Mouse (Mus musculus): Measurements from ENCODE around the gene Srebf1.

Gene Srebf1

DNA sequence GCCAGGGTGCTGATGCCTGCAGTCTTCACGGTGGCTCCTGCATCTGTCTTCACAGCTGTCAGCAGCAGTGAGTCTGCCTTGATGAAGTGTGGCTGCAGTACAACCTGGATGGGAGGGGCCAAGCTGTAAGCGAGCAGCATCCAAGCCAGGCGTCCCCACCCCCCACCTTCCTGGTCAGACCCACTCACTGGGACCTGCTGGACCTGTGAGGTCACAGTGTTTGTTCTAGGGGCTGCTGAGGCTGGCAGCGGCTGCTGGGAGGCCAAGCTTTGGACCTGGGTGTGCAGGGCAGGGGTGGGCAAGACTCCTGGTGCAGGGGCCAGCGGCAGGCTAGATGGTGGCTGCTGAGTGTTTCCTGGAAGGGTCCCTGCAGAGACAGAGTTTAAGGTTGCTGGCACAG, 16.2 kb downstream of the Srebf1 start:
- DNase-seq (ENCODE audit: low spot score in 2 of 2), result no peak

DNA sequence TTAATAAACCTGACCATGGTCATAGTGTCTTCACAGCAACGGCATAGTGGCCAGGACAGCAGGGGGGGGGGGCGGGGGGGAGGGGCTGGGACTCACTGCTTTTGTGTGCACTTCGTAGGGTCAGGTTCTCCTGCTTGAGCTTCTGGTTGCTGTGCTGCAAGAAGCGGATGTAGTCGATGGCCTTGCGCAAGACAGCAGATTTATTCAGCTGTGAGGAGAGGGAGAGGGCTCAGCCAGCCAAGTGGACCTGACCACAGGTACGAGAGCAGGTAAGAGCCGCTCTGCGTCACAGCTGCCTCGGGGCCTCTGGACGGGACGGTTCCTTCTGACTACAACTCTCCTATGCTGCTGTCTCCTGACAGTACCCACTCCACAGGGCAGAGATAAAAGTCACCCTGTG, 17.4 kb downstream of the Srebf1 start:
- no peak for DNase-seq (ENCODE audit: low spot score in 2 of 2)

DNA sequence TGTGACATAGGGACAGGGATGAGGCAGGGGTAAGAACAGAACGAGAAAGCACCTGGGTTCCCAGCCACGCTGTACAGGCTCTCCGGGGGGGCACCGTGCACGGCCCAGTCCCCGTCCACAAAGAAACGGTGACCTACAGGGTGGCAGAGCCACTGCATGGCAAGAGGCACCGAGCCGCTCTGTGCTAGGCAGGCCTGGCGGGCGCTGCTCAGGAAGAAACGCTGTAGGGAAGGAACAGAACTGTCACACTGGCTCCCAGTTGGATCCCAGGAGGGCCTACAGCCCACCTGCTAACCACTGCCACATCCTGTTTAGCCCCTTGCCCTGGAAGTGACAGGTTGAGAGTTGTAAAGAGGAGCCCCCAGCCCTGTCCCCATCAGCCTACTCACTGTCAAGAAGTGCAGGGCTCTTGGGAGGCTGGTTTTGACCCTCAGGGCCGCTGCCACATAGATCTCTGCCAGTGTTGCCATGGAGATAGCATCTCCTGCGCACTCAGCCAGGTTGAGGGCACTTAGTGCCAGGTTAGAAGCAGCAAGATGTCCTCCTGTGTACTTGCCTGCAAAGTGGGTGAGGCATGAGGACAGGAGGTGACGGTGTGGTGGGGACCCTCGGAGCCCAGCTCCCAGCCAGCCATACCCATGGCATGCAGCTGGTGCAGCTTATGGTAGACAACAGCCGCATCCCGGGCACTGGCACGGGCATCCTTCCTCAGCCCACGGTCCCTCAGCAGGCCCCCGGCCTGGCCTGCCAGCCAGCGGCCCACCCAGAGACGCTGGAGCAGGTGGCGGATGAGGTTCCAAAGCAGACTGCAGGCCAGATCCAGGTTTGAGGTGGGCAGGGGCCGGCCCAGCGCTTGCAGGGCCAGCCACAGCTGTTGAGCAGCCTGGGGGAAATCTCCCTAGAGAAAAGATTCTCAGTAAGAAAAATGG, 19.4 kb downstream of the Srebf1 start:
- no peak for DNase-seq (ENCODE audit: low spot score in 2 of 2)

DNA sequence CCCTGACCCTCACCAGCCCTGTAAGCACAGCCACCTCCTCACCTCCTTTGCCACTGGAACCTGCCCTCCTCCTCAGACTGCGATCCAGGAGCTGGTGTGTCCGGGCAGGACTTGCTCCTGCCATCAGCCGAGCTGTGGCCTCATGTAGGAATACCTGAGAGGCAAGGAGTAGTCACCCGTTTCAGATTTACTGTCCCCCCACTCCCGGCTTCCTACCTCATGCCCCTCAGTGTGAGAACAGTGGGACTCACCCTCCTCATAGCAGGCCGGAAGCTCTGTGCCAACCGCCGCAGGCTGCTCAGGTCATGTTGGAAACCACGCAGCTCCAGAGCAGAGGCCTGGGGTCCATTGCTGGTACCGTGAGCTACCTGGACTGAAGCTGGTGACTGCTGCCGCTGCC, 22.0 kb downstream of the Srebf1 start:
- no peak for DNase-seq (ENCODE audit: low spot score in 2 of 2)

DNA sequence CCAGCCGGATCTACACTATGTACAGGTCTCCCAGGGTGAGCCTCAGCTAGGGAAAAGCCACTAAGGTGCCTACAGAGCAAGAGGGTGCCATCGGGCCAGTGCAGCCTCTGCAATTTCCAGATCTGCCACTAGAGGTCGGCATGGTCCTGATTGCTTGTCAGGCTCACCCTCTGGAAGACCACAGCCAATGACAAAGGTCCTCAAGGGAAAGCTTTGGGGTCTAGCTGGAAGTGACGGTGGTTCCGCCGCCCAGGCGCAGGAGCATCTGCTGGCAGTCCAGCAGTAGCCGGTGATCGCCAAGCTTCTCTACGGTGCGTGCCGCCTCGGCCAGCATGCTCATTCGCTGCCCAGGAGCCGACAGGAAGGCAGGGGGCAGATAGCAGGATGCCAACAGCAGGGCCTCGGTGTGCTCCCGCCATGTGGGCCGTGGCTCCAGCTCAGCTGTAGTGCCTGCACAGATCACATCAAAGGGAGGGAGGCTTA, 22.6 kb downstream of the Srebf1 start:
- peak; percentile 78 to 80 for DNase-seq (ENCODE audit: low spot score in 2 of 2)

DNA sequence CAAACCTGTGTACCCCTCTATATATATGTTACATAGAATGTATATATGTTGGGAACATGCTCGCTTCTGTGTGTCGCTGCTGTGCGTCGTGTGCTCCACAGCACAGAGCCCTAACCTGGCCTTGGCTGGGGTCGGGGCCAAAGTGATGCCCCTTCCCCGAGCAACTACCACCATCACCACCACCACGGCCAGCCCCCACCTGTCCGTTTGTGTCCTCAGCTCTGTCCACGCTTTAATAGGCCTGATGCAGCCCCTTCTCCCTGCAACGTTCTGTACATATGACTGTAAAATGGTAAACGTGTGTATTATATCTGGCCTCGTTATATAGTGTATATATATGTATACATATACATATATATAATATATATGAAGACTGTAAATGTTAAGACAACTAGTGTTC, 23.7 kb downstream of the Srebf1 start:
- no peak for DNase-seq (ENCODE audit: low spot score in 2 of 2)

DNA sequence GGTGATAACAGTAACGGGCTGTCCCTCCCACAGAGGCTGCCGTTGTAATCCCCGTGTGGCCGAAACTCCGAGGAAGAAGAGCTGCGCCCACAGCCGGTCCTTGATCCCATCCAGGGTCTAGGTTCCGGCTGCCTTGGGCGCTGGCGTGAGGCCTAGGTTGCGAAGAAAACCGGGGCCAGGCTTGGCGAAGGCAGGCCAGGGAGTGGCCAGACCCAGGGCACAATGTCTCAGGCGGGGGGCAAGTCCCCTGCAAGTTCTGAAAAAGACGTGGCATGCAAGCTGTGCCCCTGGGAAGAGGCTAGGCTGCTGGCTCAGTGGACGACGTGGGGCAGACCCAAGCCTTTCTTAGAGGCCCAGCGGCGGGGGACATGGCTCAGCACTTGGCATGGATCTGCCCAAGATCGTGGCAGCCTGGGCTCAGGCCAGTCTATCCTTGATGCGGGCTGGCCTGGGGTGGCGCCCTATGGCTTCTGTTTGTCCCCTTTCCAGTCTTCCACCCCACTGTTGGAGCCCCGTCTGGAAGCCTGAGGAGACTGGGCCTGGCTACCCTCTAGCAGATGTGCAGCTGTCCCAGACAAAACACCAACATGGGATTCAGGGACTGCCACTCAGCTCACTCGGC, 24.3 kb downstream of the Srebf1 start:
- DNase-seq (ENCODE audit: low spot score in 2 of 2), result no peak

DNA sequence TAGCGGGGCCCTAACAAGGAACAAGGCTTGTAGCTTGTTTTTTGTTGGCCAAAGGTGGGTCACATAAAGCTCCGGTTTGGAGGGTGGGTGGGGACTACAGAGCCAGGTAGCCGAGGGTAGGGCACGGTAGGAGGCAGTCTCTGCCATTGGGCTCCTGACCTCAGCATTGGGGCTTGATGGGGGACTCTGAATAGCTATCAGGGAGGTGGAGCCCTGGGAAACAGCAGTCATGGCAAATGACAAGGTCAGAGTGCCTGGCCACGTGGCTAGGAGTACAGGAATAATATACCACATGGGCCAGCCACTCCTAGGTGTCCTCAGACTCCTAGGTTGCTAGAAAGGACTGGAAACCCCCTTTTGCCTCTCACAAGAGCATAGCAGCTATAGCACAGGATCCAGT, 26.0 kb downstream of the Srebf1 start:
- no peak for DNase-seq (ENCODE audit: low spot score in 2 of 2)

DNA sequence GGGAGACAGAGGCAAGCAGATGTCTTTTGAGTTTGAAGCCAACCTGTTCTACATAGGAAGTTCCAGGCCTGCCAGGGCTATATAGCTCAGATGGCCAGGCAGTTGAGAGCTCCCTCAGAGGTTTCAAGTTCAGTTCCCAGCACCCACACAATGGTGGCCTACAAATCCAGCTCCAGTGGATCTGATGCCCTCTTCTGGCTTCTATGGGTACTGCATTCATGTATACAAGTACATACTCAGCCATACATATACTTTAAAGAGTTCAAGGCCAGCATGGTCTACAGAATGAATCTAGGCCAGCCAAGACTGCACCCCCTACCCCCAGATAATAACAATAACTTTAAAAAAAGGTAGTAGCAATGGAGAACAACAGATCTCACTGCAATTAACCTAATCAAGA, 27.3 kb downstream of the Srebf1 start:
- DNase-seq (ENCODE audit: low spot score in 2 of 2), result no peak

DNA sequence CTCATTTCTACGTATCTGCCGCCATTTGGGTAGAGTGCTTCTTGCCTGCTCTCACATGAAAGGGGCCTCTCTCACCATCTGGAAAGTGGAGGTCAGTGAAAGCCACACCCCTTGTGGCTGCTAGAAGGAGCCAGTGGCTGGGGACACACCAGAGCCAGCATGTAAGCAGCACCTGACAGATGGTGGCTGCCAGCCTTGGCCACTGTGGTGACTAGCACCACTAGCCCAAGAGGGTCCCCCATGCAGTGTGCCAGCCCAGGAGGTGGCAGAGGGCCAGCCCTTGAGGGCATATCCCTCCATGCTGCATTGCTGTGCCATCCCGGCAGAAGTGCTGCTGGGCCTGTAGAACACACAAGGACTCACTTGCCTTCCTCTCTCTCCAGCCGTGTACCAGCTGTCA, 28.8 kb downstream of the Srebf1 start:
- DNase-seq (ENCODE audit: low spot score in 2 of 2), result no peak

DNA sequence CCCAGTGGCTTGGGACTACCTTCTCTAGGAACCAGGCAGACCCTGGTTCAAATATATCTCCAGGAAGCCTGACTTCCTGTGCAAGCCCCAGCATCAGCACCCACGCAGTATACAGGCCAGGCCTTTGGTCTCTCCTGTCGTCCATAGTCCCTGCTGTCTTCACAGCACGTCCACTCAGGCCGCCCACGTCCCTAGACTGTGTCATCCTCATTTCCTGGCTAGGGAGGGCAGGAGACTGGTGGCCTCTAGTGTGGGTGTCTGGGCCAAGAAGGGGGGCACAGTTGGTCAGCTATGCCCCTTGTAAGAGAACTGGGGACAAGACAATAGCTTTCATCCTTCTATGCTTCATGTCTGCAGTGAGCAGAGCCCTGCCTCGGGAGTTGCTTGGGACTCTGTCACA, 29.8 kb downstream of the Srebf1 start:
- DNase-seq (ENCODE audit: low spot score in 2 of 2), result no peak

DNA sequence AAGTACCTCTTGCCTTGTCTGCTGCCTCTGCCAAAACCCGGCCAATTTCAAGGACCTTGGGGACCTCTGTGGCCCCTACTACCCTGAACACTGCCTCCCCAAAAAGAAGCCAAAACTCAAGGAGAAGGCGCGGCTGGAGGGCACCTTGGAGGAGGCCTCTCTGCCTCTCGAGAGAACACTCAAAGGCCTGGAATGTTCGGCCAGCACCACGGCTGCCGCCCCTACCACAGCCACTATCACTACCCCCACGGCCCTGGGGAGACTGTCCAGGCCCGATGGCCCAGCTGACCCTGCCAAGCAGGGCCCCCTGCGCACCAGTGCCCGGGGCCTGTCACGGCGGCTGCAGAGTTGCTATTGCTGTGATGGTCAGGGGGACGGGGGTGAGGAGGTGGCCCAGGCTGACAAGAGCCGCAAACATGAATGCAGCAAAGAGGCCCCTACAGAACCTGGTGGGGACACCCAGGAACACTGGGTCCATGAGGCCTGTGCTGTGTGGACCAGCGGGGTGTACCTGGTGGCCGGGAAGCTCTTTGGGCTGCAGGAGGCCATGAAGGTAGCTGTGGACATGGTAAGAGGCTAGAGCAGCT, 32.2 kb downstream of the Srebf1 start:
- DNase-seq (ENCODE audit: low spot score in 2 of 2), result no peak

DNA sequence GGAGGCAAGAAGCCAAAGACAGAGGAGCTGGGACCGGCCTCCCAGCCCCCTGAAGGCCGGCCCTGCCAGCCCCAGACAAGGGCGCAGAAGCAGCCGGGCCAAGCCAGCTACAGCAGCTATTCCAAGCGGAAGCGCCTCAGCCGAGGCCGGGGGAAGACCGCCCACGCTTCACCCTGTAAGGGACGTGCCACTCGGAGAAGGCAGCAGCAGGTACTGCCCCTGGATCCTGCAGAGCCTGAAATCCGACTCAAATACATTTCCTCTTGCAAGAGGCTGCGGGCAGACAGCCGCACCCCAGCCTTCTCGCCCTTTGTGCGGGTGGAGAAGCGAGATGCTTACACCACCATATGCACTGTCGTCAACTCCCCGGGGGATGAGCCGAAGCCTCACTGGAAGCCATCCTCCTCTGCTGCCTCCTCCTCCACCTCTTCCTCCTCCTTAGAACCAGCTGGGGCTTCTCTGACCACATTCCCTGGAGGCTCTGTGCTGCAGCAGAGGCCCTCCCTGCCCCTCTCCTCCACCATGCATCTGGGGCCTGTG, 32.8 kb downstream of the Srebf1 start:
- no peak for DNase-seq (ENCODE audit: low spot score in 2 of 2)

DNA sequence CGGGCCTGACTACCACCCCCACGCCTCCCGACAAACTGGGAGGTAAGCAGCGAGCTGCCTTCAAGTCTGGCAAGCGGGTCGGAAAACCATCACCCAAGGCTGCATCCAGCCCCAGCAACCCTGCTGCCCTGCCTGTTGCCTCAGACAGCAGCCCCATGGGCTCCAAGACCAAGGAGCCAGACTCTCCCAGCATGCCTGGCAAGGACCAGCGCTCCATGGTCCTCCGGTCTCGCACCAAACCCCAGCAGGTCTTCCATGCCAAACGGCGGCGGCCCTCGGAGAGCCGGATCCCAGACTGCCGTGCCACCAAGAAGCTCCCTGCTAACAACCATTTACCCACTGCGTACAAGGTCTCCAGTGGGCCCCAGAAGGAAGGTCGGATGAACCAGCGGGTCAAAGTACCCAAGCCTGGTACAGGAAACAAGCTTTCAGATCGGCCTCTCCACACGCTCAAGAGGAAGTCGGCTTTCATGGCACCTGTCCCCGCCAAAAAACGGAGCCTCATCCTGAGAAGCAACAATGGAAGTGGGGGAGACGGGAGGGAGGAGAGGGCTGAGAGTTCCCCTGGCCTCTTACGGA, 34.0 kb downstream of the Srebf1 start:
- no peak for DNase-seq (ENCODE audit: low spot score in 2 of 2)

DNA sequence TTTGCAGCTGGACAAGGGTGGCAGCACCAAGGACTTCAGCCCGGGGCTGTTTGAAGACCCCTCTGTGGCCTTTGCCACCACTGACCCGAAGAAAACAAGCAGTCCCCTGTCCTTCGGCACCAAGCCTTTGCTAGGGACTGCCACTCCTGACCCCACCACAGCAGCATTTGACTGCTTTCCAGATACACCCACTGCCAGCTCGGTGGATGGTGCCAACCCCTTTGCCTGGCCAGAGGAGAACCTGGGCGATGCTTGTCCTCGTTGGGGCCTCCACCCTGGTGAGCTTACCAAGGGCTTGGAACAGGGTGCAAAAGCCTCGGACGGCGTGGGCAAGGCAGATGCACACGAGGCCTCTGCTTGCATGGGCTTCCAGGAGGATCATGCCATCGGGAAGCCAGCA, 35.3 kb downstream of the Srebf1 start:
- no peak for DNase-seq (ENCODE audit: low spot score in 2 of 2)

DNA sequence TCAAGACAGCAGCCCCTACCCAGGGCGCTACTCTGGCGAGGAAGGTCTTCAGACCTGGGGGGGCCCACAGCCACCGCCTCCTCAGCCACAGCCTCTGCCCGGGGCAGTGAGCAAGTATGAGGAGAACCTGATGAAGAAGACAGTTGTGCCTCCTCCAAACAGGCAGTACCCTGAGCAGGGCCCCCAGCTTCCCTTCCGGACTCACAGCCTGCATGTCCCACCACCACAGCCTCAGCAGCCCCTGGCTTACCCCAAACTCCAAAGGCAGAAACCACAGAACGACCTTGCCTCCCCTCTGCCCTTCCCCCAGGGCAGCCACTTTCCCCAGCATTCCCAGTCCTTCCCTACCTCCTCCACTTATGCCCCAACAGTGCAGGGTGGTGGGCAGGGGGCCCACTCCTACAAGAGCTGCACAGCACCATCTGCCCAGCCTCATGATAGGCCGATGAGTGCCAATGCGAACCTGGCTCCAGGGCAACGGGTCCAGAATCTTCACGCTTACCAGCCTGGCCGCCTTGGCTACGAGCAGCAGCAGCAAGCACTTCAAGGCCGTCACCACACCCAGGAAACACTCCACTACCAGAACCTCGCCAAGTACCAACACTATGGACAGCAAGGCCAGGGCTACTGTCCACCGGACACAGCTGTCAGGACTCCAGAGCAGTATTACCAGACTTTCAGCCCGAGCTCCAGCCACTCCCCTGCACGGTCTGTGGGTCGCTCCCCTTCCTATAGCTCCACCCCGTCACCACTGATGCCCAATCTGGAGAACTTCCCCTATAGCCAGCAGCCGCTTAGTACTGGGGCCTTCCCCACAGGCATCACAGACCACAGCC, 36.8 kb downstream of the Srebf1 start:
- peak; percentile 72 to 73 for DNase-seq (ENCODE audit: low spot score in 2 of 2)

DNA sequence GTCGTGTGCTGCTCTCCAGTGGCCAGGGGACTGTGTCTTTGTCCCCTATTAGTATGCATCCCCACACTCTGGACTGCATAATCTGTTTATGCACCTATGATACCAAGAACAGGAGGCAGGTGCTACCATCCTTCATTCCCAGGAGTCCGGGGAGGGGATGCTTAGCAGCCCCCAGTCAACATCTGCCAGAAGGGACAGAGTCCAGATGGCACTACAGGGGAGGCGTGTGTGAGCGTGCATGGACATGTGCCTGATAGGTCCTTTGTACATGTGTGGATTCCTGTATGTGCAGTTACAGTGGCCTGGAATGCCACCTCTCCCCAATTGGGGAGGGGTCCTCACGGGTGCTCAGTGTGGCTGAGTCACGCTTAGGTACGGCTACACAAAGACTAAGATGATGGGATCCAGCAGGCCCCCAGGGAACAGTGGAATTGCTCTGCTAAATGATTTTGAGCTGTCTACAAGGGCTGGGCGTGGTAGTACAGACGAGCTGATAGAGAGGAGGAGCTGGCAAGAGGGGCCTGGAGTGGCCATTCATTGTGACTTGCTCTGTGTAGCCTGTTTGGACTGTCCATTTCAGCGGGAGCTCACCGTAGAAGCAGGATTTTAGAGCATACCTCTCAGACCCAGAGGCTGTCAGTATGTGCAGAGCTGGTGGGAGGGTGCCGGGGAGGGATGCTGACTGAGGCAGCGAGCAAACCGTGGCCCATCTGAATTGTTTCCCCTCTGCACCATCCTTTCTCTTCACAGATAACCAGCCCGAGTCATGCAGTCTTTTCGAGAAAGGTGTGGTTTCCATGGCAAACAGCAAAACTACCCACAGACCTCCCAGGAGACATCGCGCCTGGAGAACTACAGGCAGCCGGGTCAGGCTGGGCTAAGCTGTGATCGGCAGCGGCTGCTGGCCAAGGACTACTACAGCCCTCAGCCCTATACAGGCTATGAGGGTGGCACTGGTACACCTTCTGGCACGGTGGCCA, 37.7 kb downstream of the Srebf1 start:
- DNase-seq (ENCODE audit: low spot score in 2 of 2), result peak; percentile 39 to 49

DNA sequence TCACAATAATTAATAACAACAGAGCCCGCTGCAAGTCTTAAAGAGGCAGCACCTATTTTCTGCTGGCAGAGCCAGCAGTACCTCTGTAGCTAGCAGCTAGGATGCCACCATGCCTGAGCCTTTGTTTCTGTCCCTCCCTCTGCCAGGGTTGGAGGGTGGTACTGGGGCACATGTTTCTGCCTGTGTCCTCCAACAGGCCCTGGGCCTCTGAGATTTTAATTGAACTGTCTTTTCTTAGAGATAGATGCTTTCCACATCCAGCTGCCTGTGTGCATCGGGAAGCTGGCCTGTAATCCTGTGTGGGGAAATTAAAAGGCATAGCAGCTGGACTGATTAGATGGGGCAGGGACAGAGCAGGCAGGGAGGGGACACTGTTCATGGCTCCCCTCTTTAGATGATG, 39.6 kb downstream of the Srebf1 start:
- DNase-seq (ENCODE audit: low spot score in 2 of 2), result no peak

DNA sequence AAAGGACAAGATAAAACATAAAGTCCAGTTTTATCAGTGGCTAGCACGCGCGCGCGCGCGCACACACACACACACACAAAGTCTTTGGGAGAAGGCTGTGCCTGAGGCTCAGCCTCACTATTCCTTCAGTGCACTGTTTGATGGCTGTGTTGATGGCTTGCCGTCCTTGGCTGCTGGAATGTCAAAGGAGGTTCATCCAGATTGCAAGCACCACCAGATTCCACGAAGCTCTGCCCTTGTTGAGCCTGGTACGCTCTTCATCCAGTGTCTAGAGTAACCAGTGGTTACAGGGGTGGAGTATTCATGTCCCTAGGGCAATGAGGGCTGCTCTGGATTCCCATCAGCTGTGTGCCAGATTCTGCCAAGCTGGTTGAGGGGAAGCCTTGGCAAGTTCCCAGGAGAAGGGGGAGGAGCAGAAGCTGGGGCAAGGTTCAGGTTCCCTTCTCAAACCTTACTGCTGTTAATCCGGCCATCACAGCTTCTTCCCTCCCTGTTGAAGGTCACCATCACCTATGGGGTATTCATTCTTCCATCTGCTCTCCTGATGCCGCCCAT, 40.2 kb downstream of the Srebf1 start:
- DNase-seq (ENCODE audit: low spot score in 2 of 2), result no peak

DNA sequence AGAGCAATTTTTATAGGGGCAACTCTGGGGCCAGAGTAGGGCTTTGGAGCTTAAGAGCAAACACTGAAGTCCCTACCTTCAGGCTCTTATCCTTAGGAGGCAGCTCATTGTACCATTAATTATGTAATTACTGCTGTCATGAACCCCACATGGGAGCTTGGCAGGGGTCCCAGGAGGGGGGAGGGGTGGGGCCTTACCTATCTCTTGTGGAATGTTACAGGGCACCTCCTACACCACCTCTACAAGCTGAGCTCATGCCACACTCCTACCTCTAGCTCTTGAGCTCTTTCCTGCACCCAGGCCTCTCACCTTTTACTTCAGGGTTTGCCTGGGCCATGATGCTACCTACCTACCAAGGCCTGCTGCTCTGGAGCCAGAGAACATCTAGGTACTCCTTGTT, 43.9 kb downstream of the Srebf1 start:
- DNase-seq (ENCODE audit: low spot score in 2 of 2), result no peak

Data from spleen, postnatal 36 days (tissue).